In genomic region chr5:143405200-143405599, GRCm38 (mm10) we compare ENCODE assay signal across 8 mouse cellular contexts. TPM values are rescaled to one million over a fixed set of nuclear protein-coding genes. Genes with fewer than 3 reads are reported as not detected.
A peak's percentile ranks its signal among the peaks of the same experiment; 100 is the strongest.
DNase-seq lines count a peak whose midpoint lies in the region; ATAC-seq and TF ChIP-seq lines count a peak whose summit lies in the region.

No protein-coding gene starts in this region.

- DNase-seq in kidney, adult 11 months, result peak; percentile 81
- no peak for DNase-seq in kidney, postnatal 4 days
- DNase-seq in forebrain, postnatal 0 days, result no peak
- DNase-seq in kidney, postnatal 14 days, result peak; percentile 63
- no peak for DNase-seq in cerebellum, postnatal 4 days (ENCODE audit: low spot score in 2 of 2)
- no peak for DNase-seq in frontal cortex, adult 2 months (ENCODE audit: extremely low spot score in 1 of 2, low spot score in 1 of 2)
- DNase-seq in left cerebral cortex, adult 2 months (ENCODE audit: extremely low spot score in 1 of 2, low spot score in 2 of 2), result no peak

- H3K9me3 ChIP-seq in forebrain, postnatal 0 days (ENCODE audit: low read length), result no peaks in the 10 kb centered on the region
- no peaks in the 10 kb centered on the region for H3K9me3 ChIP-seq in midbrain, embryonic 15.5 days

- no peak for TF ChIP-seq CTCF in forebrain, postnatal 0 days (IDR thresholded peaks at IDR 0.05; ENCODE audit: low read depth)
- TF ChIP-seq CTCF in left cerebral cortex, adult 2 months (IDR thresholded peaks at IDR 0.05), result no peak

- no peak for ATAC-seq in forebrain, postnatal 0 days
- ATAC-seq in midbrain, embryonic 15.5 days (replicated peaks), result no peak

- peaks cover 7% of the 10 kb centered on the region for H3K4me1 ChIP-seq in forebrain, postnatal 0 days (ENCODE audit: insufficient read depth)
- peaks cover 33% of the 10 kb centered on the region for H3K4me1 ChIP-seq in midbrain, embryonic 15.5 days

- H3K4me2 ChIP-seq in forebrain, postnatal 0 days (ENCODE audit: low read depth), result peak overlapping the region; percentile 64; the same call in 1 of the 2 replicates
- peak overlapping the region; percentile 84; the same call in 1 of the 2 replicates for H3K4me2 ChIP-seq in midbrain, embryonic 15.5 days

- no peaks in the 10 kb centered on the region for H3K27me3 ChIP-seq in forebrain, postnatal 0 days (ENCODE audit: insufficient read depth, low read length)
- no peaks in the 10 kb centered on the region for H3K27me3 ChIP-seq in midbrain, embryonic 15.5 days (replicated peaks)

- no peak overlapping the region for H3K9ac ChIP-seq in forebrain, postnatal 0 days
- no peak overlapping the region for H3K9ac ChIP-seq in midbrain, embryonic 15.5 days

- H3K36me3 ChIP-seq in forebrain, postnatal 0 days (ENCODE audit: insufficient read depth), result peaks cover 13% of the 10 kb centered on the region; the same call in 1 of the 2 replicates
- H3K36me3 ChIP-seq in midbrain, embryonic 15.5 days (replicated peaks), result peaks cover 5% of the 10 kb centered on the region; the same call in 1 of the 2 replicates

- H3K27ac ChIP-seq in forebrain, postnatal 0 days (ENCODE audit: low read depth, low read length), result no peak overlapping the region
- H3K27ac ChIP-seq in midbrain, embryonic 15.5 days, result no peak overlapping the region
- H3K27ac ChIP-seq in left cerebral cortex, adult 2 months, result no peak overlapping the region

- intact Hi-C loops in left cerebral cortex, adult 2 months (cut with DNase I), result no loop called here

- 85% methylated on average over 9 of the region's 9 CpGs for WGBS in forebrain, postnatal 0 days
- WGBS in midbrain, embryonic 15.5 days, result 88% methylated on average over 9 of the region's 9 CpGs

- H3K4me3 ChIP-seq in forebrain, postnatal 0 days (ENCODE audit: low read depth, low read length), result peak overlapping the region; percentile 94; the same call in 1 of the 2 replicates
- no peak overlapping the region for H3K4me3 ChIP-seq in midbrain, embryonic 15.5 days
- H3K4me3 ChIP-seq in left cerebral cortex, adult 2 months, result no peak overlapping the region

RNA-seq across cellular contexts. Expression of gene Kdelr2, which starts 1.6 kb away (rescaled TPM):
- total RNA-seq in forebrain, postnatal 0 days (2014; rRNA removed), result 80.5 and 80.9 TPM in 2 replicates
- polyA plus RNA-seq in forebrain, postnatal 0 days (2015; fragmentation: Nextera tagmentation; extraction: Ambion mirVana), result 121 and 125 TPM in 2 replicates
- 123 TPM in 2 replicates for polyA plus RNA-seq in midbrain, embryonic 15.5 days (2015; fragmentation: Nextera tagmentation; extraction: Ambion mirVana)
- 28.1 and 30.1 TPM in 2 replicates for polyA plus RNA-seq in frontal cortex, adult 2 months (2012; rRNA removed)
- 10 to 100 TPM; 33.3 to 33.4 TPM for total RNA-seq in left cerebral cortex, adult 2 months (2021)

RNA-seq across cellular contexts. Expression of gene Grid2ip, which starts 48.1 kb away (rescaled TPM):
- total RNA-seq in forebrain, postnatal 0 days (2014; rRNA removed), result 1.8 TPM in 2 replicates
- polyA plus RNA-seq in forebrain, postnatal 0 days (2015; fragmentation: Nextera tagmentation; extraction: Ambion mirVana), result 0.52 and 0.88 TPM in 2 replicates
- 0.33 and 0.44 TPM in 2 replicates for polyA plus RNA-seq in midbrain, embryonic 15.5 days (2015; fragmentation: Nextera tagmentation; extraction: Ambion mirVana)
- 6.2 and 7.5 TPM in 2 replicates for polyA plus RNA-seq in frontal cortex, adult 2 months (2012; rRNA removed)
- 1 to 10 TPM; 2.2 to 2.7 TPM for total RNA-seq in left cerebral cortex, adult 2 months (2021)

RNA-seq across cellular contexts. Expression of gene Daglb, which starts 59.2 kb away (rescaled TPM):
- 16.5 and 21.3 TPM in 2 replicates for total RNA-seq in forebrain, postnatal 0 days (2014; rRNA removed)
- polyA plus RNA-seq in forebrain, postnatal 0 days (2015; fragmentation: Nextera tagmentation; extraction: Ambion mirVana), result 14.8 and 19.4 TPM in 2 replicates
- 22.6 and 23.3 TPM in 2 replicates for polyA plus RNA-seq in midbrain, embryonic 15.5 days (2015; fragmentation: Nextera tagmentation; extraction: Ambion mirVana)
- polyA plus RNA-seq in frontal cortex, adult 2 months (2012; rRNA removed), result 24.8 and 25.0 TPM in 2 replicates
- 10 to 100 TPM; 32.5 to 36.1 TPM for total RNA-seq in left cerebral cortex, adult 2 months (2021)

Comparison
In these comparisons a context has a peak if more than half of its experiments do, and no peak if none do; other contexts are left out.
1. DNase-seq: peak in kidney, adult 11 months (single experiment) and kidney, postnatal 14 days (single experiment); none in kidney, postnatal 4 days (0 of 2), forebrain, postnatal 0 days (single experiment), cerebellum, postnatal 4 days (0 of 2), frontal cortex, adult 2 months (0 of 2) and left cerebral cortex, adult 2 months (0 of 2).